Mouse (Mus musculus) adrenal gland, postnatal 10 days (tissue): ENCODE measurements at regions not wholly inside any gene's neighbourhood (a gene's known extent, or its start where the extent isn't known, plus 50 kb on each side); places are given as distances from the start of the nearest gene placed in this dataset.

Source experiments
- DNase-seq: peaks from one replicate; pipeline ENCODE4 v3.0.0; 2021; ENCODE audit warnings: mixed read lengths

DNA sequence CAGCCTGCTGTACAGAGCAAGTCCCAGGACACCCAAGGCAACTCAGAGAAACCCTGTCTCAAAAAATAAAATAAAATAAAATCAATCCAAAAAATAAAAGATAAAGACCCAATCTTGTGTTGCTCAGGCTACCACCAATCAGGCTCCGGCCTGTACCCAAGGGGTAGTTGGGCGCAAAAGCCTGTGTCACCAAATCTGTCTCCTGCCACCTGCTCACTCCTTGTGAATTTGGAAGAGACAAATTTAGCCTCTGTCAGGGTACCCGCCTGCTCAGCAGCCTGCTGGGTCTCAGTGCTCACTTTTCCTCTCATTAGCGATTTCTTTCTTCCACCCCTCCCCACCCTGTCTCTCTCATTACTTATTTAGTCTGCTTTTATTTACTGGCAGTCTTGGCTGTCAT is 54.6 kb downstream of the Sox4 start:
- DNase-seq = no peak

DNA sequence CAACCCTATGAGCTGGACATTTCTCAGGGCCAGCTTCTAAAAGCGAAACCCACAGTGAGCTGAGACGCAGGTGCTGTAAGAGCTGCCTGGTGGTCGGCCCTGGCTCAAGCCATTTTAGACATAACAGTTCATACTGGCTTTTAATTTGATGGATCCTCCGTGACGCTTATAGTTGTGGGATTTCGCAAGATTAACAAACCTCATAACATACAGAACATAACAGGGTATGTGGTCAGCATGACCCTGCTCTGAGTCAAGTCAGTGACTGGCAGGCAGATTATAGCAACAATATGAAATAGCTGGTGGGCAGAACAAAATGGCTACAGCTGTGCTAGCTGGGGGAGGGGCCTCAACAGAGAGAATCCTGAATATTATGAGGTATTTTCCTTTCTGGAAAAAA is 60.6 kb downstream of the Sox4 start:
- DNase-seq = no peak

GRCm38 (mm10) chr13:28887098-28887497 is 66.4 kb downstream of the Sox4 start:
- no peak for DNase-seq

DNA sequence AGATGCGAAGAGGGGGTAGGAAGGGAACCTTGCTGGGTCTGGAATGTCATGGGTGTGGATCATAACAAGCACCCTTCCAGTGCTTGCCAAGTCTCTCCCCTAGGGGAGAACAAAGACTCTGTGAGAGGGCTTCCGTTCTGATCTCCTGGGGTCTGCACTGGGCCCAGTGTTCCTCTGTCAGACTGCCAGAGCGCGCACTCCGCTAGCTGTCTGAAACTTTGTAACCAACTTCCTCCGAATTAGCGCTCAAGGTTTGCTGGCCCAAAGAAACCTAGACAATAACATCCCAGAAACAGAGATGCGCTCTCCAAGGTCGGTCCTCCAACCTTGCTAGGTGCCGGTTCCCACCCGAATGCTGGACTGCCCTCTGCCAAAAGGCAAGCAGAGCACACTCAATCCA is 66.8 kb downstream of the Sox4 start:
- DNase-seq = no peak

DNA sequence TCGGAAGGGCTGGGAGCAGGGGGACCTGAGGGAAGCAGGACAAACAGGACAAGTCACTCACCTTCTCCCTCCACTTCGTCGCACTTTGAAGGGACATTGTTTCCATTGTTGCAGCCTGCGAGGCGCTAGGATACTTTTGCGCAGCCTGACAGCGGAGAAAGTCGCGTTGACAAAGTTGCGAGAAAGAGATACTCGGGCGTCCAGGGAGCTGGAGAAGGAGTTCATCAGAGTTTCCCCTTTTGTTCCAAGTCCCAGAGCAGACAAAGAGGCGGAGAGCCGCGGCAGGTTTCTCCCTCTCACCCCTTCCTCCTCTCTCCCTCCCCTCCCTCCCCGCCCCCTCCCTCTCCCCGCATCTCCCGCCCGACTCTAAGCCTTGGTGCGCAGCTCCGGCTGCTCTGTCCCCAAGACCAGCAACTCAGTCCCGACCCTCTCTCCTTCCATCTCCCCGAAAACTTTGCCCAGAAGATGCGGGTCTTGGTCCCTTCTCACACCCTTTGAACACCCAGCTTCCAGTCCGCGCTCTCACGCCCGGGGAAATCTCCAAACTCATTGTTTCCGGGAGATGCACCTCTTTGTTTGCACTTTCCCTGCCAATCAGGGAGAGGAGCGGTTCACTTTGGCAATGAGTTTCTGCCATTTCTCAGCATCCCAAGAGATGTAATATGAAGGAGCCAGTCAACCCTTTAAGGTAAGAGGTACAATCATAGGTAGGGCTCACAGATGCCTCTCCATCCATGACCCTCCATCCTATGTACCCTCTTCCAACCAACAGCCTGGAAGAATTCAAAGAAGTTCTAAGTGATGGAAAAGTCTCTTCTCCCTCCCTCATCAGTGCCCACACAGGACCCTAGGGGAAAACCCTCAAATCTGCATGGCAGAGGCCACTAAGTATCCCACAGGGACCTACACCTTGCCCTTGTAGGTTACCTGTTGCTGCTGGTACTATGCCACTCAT is 68.2 kb downstream of the Sox4 start:
- DNase-seq = peak; percentile 5

DNA sequence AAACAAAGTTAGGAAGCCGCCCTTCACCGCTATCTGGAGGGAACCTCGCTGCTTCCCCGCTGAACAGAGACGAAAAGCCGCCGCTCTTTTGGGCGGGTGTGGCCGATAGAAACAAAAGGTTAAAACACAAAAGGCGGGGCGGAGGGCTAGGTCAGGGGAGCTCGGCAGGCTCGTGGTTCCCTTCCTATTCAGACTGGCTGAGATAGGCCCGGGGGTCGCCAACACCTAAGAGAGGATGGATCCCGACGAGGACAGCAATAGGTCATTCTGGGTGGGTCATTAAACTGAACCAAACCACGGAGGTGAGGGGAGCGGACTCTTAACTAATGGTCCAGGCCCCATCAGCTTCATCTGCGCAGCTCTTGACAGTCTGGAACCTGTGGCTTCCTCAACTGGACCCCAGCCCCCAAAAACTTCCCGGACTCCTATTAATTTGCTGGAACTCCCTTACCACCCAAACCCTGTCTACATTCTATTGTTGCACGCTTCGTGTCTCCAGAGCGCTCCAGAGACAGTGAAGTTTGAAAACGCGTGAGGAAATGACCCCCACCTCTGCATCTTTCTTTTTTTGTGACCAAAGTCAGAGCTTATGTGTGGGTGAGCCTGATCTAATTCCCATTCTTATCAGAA is 69.2 kb downstream of the Sox4 start:
- DNase-seq = peak; percentile 14

GRCm38 (mm10) chr13:28883398-28883797 is 70.1 kb downstream of the Sox4 start:
- no peak for DNase-seq

- DNase-seq = no peak
Measured at GRCm38 (mm10) chr13:28880888-28881287, 72.6 kb downstream of the Sox4 start.

DNA sequence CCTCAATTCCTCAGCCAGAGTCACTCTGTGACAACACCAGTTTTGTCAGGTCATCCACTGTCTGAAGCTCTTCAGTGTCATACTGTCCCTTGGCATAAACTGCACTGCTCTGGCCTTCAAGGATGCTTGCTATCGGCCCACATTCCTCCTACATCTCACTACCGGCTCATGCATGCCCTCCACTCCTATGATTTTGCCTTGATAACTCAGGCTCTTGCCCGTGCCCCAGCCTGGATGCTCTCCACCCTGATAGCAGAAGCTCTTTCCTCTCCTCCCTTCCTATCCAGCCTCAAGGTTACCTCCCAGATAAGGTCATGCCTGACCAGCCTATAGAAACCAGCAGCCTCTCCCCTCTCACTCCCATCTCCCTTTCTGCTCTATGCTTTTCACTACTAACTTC is 74.8 kb downstream of the Sox4 start:
- DNase-seq = no peak

GRCm38 (mm10) chr13:28876771-28877170 is 76.7 kb downstream of the Sox4 start:
- DNase-seq = no peak

GRCm38 (mm10) chr13:28870681-28871080 is 82.8 kb downstream of the Sox4 start:
- no peak for DNase-seq

DNA sequence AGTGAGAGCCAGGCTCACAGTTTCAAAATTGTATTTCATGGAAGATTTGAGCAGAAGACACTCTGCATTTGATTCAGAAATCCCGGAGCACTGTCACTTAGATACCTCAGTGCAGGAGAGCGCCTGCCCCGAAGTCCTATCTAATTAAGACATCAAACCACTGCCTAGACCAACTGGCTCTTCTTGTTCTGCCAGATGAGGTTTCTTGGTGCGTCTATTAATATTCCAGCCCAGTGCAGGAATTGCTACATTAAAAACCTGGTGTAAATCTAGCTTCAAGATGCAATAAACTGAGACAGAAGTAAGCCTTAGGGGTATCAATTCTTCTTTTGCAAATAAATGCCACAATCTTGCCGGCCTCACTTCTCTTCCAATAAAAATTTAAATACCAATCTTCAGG is 86.3 kb downstream of the Sox4 start:
- no peak for DNase-seq

DNA sequence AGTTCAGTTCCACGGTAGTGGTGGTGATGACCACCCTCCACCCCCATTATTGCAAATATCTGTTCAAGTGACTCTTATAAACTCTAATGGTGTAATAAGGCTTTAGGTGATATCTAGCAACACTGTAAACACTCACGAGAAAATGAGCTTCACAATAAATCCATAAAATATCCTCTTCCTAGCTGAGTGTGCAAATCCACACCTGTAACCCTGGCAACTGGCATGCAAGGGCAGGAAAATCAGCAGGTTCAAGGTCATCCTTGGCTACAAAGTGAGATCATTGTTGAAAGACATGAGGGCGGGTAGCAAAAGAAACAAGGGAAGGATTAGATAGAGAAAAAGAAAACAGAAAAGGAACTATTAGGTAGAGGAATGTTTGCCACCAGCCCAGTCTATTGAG is 86.8 kb downstream of the Sox4 start:
- DNase-seq = no peak

GRCm38 (mm10) chr13:28860601-28861000 is 92.9 kb downstream of the Sox4 start:
- DNase-seq = no peak

DNA sequence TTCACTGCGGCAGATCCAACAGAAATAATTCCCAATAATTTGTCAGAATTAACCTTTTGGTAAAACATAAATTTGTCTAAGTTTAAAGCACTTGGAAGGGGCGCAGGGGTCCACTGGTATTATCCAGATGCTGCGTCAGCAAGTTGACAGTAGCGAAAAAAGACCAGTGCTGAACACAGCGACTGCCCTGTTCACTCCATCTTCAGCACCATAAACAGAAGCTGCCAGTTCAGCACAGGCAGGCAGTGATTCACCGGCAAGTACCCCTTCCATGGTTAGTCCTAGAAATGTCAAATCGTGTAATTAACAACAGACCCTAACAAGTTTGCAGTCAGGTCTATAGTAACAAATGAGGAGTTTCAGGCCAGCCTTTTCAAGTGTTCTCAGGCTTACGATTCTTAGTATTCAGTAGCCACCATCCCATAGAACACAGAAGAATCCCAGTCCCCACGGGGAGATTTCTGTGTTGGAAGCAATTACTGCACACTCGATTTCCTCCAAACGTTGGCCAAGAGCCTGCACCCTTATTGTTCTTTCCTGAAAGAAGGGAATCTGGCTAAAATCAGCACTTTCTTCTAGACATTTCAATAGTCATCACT is 93.6 kb downstream of the Sox4 start:
- no peak for DNase-seq

DNA sequence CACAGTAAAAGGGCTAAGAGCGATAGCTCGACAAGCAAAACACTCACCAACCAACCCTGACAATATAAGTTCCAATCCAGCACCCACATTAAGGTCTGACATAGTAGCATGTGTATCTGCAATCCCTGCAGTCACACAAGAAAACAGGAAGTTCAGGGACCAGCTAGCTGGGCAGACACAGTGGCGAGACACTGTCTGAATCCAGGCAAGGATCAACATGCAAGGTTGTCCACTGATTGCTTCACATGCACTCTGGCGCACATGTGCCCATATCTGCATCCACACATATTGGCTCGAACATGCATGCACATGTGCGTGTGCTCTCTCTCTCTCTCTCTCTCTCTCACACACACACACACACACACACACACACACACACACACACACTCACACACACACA is 95.5 kb downstream of the Sox4 start:
- no peak for DNase-seq

DNA sequence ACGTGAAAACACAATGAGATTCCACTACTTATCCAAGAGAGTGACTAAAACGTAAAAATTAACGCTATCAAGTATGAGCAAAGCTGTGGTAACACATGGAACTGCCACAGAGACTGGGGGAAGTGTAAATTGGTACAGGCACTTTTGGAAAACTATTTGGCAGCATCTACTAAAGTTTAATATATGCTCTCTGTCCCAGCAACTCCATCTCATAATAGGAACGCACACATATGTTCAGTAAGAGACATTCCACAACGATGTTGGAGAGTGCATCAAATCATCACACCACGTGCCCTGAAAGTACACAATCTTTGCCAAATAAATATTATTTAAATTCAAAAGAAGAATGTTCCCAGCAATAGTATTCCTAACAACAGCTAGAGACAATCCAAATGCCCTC is 96.3 kb downstream of the Sox4 start:
- no peak for DNase-seq

GRCm38 (mm10) chr13:28856472-28856871 is 97.0 kb downstream of the Sox4 start:
- DNase-seq = no peak

GRCm38 (mm10) chr13:28854247-28854646 is 99.3 kb downstream of the Sox4 start:
- DNase-seq = no peak

- no peak for DNase-seq
Measured at GRCm38 (mm10) chr13:28848305-28848704, 105.2 kb downstream of the Sox4 start.

DNA sequence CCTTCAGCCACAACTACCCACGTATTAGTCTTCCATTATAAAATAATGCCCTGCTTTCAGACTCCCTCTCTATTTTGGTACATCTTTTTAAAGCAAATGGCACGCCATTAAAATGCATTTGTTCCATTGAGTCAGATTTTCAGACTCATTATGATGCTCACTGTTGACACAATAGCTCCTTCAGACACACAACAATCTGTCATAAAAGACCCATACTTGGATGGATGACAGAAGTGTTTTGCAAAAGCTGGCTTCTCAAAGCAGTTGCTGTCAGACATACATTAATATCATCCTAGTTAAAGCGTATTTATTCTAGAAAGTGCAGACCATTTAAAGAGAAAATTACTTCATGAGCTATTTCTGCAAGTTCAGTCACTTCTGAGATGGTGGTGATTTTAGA is 106.0 kb downstream of the Sox4 start:
- no peak for DNase-seq

DNA sequence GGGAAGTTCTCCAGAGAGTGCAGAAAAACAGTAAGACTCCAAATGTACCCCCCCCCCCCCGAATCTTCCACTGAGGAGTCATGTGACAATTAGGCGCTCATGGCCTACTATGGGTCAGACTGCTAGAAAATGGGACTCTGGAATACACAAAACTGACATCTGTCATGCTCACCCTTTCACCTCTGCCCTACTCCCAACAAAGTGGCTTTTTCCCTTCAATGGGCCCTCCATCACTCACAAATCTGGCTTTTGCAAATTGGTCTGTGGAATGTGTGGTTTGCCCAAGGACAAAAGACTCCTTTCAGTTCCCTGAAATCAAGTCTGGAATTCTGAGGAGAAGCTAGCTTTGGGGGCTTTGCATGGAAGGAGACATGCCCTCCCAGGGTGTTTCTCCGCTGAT is 109.0 kb downstream of the Sox4 start:
- DNase-seq = no peak

- DNase-seq = peak; percentile 31
Measured at GRCm38 (mm10) chr13:28842811-28843210, 110.7 kb downstream of the Sox4 start.
